Mouse (Mus musculus): Measurements from ENCODE around the gene Pank4.
A peak's percentile ranks its signal among the peaks of the same experiment; 100 is the strongest.

The Pank4 gene

GRCm38 (mm10) chr4:154943323-154944039 lies 20.4 kb upstream of the Pank4 start:
- DNase-seq (ENCODE audit: low read depth, low spot score): no peak

- DNase-seq (ENCODE audit: low read depth, low spot score): peak; percentile 95
Measured at GRCm38 (mm10) chr4:154944121-154944590, 19.8 kb upstream of the Pank4 start.

GRCm38 (mm10) chr4:154946319-154946718 lies 17.6 kb upstream of the Pank4 start:
- DNase-seq (ENCODE audit: low read depth, low spot score): no peak

GRCm38 (mm10) chr4:154948066-154948939 lies 15.6 kb upstream of the Pank4 start:
- DNase-seq (ENCODE audit: low read depth, low spot score): no peak

- DNase-seq (ENCODE audit: low read depth, low spot score): no peak
Measured at GRCm38 (mm10) chr4:154948940-154949588, 14.9 kb upstream of the Pank4 start.

- DNase-seq (ENCODE audit: low read depth, low spot score): no peak
Measured at GRCm38 (mm10) chr4:154949589-154949982, 14.3 kb upstream of the Pank4 start.

GRCm38 (mm10) chr4:154952461-154953241 lies 11.3 kb upstream of the Pank4 start:
- DNase-seq (ENCODE audit: low read depth, low spot score): no peak

GRCm38 (mm10) chr4:154956604-154957003 lies 7.3 kb upstream of the Pank4 start:
- no peak for DNase-seq (ENCODE audit: low read depth, low spot score)

GRCm38 (mm10) chr4:154957289-154957993 lies 6.5 kb upstream of the Pank4 start:
- no peak for DNase-seq (ENCODE audit: low read depth, low spot score)

- no peak for DNase-seq (ENCODE audit: low read depth, low spot score)
Measured at GRCm38 (mm10) chr4:154958171-154958570, 5.8 kb upstream of the Pank4 start.

- no peak for DNase-seq (ENCODE audit: low read depth, low spot score)
Measured at GRCm38 (mm10) chr4:154958621-154959020, 5.3 kb upstream of the Pank4 start.

- DNase-seq (ENCODE audit: low read depth, low spot score): peak; percentile 38
Measured at GRCm38 (mm10) chr4:154960021-154960689, 3.8 kb upstream of the Pank4 start.

- no peak for DNase-seq (ENCODE audit: low read depth, low spot score)
Measured at GRCm38 (mm10) chr4:154960690-154961225, 3.2 kb upstream of the Pank4 start, which contains the start of gene Hes5. Gene Hes5 (plus strand): TSS chr4:154960923.

GRCm38 (mm10) chr4:154961226-154961738 lies 2.6 kb upstream of the Pank4 start:
- DNase-seq (ENCODE audit: low read depth, low spot score): peak; percentile 63

- DNase-seq (ENCODE audit: low read depth, low spot score): peak; percentile 72
Measured at GRCm38 (mm10) chr4:154961911-154962310, 2.0 kb upstream of the Pank4 start.

GRCm38 (mm10) chr4:154962683-154963082 lies 1.2 kb upstream of the Pank4 start:
- no peak for DNase-seq (ENCODE audit: low read depth, low spot score)

GRCm38 (mm10) chr4:154963190-154963836 lies 610 bp upstream of the Pank4 start:
- DNase-seq (ENCODE audit: low read depth, low spot score): no peak

GRCm38 (mm10) chr4:154964581-154965235 lies 785 bp downstream of the Pank4 start:
- DNase-seq (ENCODE audit: low read depth, low spot score): peak; percentile 53
